Mouse (Mus musculus): ENCODE data around the gene Plekhh1.

The Plekhh1 gene

GRCm38 (mm10) chr12:79034331-79034730, 5.4 kb downstream of the Plekhh1 start:
- no peak for DNase-seq

DNA sequence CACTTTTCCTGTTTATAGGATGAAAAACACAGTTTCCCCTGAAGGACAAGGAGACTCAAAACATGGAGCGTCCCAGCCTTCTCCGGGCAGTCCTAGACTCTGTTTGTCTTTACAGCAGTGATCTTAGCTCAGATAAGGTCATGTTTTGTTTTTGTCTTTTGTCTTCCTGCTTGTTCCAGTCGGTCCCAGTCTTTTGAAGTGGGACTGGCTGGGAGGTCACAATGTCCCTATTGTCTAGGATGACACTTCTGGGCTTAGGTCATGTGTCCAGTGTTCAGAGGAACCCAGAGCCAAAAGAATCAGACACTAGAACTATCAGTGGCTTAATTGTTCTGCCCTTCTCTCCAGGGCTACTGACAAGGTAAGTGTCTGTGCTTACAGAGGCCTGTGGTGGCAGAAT, 6.4 kb downstream of the Plekhh1 start:
- DNase-seq = peak in 1 of 2 experiments; percentile 52

DNA sequence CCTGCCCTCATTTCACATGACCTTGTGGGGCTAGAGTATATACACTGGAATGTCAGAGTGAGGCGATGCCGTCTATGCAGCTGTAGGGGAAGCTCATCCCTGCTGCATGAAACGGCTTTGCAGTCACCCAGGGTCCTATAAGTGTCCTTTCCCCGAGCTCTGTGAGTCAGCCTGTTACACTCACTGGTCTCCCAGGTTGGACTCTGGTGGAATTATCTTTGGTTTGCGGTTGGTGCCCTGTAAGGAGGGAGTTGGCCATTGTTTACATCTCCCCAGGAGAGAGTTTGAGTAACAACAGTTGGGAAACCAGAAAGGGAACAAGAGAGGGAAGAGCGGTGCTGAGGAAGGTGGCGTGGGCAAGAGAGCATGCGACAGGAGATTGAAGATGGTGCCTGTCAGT, 10.7 kb downstream of the Plekhh1 start:
- peak in 1 of 2 experiments; percentile 48 for DNase-seq

DNA sequence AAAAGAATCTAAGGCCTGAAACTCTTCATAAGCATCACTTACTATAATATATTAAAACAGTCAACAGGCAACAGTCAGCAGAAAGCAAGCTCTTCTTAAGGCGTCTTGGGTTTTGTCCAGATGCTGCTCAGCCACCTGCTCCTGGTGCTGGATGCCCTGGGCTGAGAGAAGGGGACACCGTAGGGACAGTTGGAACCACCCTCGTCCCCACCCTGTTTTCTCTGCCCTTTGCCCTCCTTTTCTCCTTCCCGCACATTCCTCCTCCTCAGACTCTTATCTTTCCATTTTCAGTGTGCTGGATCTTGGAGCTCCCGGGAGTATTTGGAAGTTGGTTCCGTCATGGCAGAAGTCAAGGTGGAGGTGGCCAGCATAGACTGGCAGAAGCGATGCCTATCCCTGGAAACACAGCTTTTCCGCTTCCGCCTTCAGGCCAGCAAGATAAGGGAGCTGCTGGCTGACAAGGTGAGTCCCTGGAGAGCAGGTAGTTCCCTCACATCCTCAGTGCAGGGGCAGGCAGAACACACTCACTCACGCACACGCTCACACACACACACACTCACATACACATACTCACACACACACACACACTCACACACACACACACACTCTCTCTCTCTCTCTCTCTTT, 11.4 kb downstream of the Plekhh1 start:
- DNase-seq = no peak

DNA sequence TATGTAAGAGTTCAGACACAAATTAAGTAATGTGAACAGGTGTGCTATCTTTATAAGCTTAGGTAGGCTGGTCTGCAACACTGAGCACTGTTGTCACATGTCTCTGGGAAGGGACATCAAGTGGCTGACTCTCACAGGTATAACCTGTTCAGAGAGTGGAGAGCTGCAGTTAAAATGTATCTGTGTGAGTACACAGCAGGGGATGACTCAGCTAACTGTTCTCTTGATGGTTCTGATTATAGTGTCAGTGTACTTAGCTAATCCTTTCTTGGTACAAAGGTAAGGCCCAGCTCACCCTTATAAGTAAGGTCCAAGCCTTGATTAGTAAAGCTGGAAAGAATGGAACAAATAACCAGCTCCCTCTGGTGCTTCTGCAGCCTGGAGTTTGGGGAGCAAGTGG, 12.5 kb downstream of the Plekhh1 start:
- peak in 1 of 2 experiments; percentile 57 for DNase-seq

GRCm38 (mm10) chr12:79044668-79045067, 15.7 kb downstream of the Plekhh1 start:
- peak; percentile 57 to 76 for DNase-seq

- no peak for DNase-seq
Observed at GRCm38 (mm10) chr12:79046171-79046570, 17.2 kb downstream of the Plekhh1 start.

GRCm38 (mm10) chr12:79047203-79047602, 18.2 kb downstream of the Plekhh1 start:
- peak; percentile 26 to 62 for DNase-seq

- no peak for DNase-seq
Observed at GRCm38 (mm10) chr12:79048898-79049297, 19.9 kb downstream of the Plekhh1 start.

GRCm38 (mm10) chr12:79049807-79050206, 20.8 kb downstream of the Plekhh1 start:
- DNase-seq = no peak

GRCm38 (mm10) chr12:79050545-79051212, 21.7 kb downstream of the Plekhh1 start:
- DNase-seq = peak; percentile 92 to 94

- no peak for DNase-seq
Observed at GRCm38 (mm10) chr12:79052073-79052472, 23.1 kb downstream of the Plekhh1 start.

- DNase-seq = peak; percentile 25 to 45
Observed at GRCm38 (mm10) chr12:79055276-79055675, 26.3 kb downstream of the Plekhh1 start.

DNA sequence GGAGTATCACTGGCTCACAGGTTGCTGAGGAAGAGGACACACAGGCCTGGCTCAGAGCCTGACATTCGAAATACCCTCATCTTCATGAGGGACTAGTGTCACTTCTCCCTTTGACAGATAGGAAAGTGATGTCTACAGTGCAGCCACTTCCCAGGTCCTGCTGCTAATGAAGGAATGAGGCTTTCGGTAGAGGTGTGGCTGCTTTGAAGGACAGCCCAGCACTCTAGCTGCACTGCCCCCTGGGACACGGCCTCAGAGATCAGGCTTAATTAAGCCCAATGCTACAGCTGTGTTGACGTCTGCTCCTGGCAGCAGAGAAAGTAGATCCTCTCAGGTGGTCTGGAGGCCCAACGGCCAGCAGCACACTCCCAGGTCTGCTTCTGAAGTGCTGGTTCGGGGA, 30.6 kb downstream of the Plekhh1 start:
- peak in 1 of 2 experiments; percentile 20 for DNase-seq

- peak; percentile 26 to 52 for DNase-seq
Observed at GRCm38 (mm10) chr12:79060134-79060533, 31.2 kb downstream of the Plekhh1 start.

DNA sequence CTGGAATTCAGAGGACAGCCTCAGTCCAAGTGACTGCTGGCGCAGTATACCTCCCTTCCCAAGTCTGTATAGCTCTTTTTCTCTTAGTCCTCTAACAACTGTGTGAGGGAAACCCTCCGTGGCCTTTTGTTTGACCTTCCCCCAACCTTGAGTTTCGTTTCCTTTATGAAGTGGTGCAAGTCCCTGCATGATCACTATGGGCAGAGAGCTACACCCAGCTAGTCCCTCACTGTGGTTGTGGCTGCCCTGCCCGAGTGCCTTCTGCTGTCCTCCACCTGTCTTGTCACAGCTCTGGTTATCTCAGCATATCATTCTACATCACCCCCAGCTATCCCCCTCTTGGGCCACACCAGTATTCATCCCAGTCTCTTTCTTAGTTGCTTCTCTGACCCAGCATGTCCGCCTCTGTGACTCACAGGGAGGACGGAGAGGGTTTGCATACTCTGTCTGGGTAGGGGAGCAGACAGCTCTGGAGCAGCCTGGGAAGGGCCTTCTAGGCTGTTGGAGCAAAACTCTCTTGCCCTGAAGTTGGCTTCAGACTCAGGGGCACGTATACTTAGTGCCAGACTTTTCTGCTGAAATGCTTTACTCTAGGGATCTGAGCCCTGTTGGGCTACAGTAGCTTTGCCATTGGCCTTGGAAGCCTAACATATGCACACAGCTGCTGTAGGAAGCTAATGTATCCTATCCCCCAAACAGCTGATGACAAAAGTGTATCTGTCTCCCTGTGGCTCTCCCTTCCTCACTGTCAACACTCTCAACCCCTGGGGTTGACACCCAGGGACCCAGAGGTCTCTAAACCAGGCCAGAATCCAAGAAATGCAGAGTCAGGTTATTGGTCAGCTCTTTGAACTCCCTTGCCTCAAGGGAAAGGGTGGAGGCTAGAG, 32.0 kb downstream of the Plekhh1 start:
- DNase-seq = no peak

DNA sequence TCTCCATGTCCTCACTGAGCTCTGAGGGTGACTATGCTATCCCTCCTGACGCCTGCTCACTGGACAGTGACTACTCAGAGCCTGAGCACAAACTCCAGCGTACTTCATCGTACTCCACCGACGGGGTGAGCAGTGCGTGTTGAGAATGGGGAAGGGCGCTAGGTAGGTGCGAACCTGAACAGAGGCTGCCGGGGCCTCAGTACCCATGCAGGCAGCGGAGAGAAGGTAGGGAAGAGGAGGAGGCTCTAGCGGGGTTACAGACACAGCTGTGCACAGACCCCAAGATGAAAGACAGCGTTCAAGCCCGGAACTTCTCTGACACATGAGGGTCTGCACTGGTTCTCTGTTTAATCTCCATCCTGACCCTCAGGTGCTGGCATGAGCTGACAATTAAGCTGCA, 35.5 kb downstream of the Plekhh1 start:
- no peak for DNase-seq

DNA sequence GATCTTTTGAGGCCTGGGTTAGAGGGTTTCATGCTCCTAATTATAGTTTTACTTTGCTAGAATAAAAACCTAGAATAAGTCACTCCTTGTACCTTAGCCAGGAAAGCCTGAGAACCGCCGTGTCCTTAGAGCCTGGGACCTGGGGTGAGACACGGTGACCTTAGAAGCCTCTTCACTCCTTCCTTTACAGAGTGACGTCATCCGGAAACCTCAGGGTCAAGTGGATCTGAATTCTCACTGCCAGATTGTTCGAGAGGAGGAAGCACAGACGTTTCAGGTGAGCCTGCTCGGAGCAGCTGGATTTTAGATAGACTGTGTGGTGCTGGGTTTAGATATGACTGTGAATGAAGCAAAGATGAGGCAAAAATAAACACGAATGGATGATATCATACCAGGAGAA, 37.5 kb downstream of the Plekhh1 start:
- DNase-seq = peak; percentile 54 to 74

- no peak for DNase-seq
Observed at GRCm38 (mm10) chr12:79067526-79067925, 38.6 kb downstream of the Plekhh1 start.

- no peak for DNase-seq
Observed at GRCm38 (mm10) chr12:79068306-79068705, 39.3 kb downstream of the Plekhh1 start.

GRCm38 (mm10) chr12:79069187-79069608, 40.2 kb downstream of the Plekhh1 start:
- DNase-seq = no peak

- DNase-seq = no peak
Observed at GRCm38 (mm10) chr12:79069916-79070315, 41.0 kb downstream of the Plekhh1 start.

DNA sequence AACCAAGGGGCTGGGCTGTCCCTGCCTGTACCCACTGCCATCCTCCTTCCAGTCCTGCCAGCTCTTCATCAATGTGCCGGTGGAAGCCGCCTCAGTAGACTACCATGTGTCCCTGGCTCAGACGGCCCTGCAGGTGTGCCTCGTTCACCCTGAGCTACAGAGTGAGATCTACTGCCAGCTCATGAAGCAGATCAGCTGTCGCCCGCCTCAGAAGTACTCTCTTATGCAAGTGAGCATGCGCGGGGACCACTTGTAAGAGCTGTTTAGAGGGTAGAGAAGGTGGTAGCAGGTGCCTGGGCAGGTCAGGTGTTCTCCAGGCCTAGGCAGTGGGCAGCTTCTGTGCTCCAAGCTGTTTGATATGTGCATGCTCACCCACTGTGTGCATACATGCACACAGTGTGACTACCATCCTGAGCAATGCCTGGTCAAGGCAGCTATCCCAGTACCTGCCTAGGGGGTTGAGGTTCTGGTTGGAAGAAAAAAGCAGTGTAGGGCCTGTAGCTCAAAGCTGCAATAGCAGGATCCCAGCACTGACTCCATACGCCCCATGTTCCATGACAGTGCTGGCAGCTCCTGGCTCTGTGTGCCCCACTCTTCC, 41.9 kb downstream of the Plekhh1 start:
- peak in 1 of 2 experiments; percentile 15 for DNase-seq

All from lung, adult 18-20 months (tissue).